Mouse (Mus musculus) ovary, postnatal 14 days (tissue): Measurements from ENCODE around the gene Utrn.

Source experiments
- DNase-seq: peaks from one replicate; pipeline ENCODE4 v3.0.0; 2022; ENCODE audit warnings: low spot score

Gene Utrn

GRCm38 (mm10) chr10:12587318-12587717, 281.8 kb downstream of the Utrn start:
- DNase-seq = no peak

GRCm38 (mm10) chr10:12586825-12587224, 282.3 kb downstream of the Utrn start:
- DNase-seq = no peak

DNA sequence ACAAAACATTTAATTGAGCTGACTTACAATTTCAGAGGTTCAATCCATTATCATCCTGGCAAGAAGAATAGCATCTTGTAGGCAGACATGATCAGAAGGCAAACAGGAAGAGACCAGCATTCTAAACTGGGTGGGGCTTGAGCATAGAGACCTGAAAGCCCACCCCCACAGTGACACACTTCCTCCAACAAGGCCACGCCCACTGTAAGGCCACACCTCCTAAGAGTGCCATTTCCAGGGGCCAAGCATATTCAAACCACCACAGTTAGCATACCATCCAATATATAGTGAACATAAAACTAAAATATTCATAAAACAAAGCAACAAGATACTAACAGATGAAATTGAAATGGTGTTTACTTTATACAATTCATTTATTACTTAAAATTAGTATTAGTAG, 283.0 kb downstream of the Utrn start:
- no peak for DNase-seq

DNA sequence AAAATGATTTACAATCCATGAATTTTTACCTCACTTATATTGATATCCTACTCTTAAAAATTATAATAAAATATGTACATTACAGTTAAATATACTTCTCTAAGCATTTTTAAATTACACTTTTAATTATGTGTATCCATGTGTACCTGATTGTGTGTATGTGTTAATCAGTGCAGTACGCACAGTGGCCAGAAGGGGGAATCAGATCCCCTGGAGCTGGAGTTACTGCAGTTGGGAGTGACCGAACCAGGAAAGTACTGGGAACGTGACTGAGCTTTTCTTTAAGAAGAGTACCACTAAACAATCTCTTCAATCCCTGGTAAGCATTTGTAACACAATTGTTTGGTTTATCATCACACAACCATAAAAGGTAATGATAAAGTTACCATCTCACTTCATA, 285.7 kb downstream of the Utrn start:
- DNase-seq = no peak

DNA sequence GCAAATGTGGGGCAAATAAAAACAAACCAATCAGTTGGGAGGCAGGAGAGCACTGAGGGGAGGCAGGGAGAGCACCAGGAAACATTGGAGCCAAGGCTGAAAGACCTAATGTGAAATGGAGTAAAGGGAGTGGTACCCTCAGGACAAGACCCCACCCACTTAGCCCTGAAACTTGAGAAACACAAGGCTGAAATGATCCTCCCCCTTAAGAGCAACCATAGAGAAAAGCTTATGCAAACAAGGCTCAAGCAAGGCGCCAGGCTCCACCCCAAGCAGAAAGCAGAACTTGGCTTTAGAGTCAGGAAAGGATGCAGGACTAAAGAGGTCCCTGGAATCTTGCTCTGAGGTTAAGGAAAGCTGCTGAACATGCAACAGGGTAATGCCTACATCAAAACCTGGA, 290.1 kb downstream of the Utrn start:
- DNase-seq = no peak

GRCm38 (mm10) chr10:12575849-12576435, 293.2 kb downstream of the Utrn start:
- DNase-seq = no peak

- no peak for DNase-seq
Measured at GRCm38 (mm10) chr10:12574760-12575159, 294.4 kb downstream of the Utrn start.

DNA sequence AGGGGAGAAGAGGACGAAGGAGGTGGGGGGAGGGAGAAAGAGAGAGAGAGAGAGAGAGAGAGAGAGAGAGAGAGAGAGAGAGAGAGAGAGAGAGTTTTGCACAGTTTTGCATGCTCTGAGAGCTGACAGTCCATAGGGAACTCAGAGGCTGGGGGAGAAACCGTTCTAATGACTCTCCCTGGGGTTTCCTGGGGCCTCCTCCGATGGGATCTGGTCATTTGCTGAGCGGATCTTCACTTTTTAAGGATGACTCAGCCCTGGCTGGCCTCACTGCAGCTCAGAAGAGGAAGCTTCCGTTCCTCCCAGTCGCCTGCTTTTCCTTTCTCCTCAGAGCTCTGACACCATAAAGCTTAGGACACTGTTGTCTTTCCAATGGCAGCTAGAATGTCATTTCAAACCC, 295.6 kb downstream of the Utrn start:
- DNase-seq = no peak

GRCm38 (mm10) chr10:12572759-12573158, 296.4 kb downstream of the Utrn start:
- DNase-seq = no peak

GRCm38 (mm10) chr10:12564425-12564824, 304.7 kb downstream of the Utrn start:
- no peak for DNase-seq

- DNase-seq = no peak
Measured at GRCm38 (mm10) chr10:12558810-12559209, 310.4 kb downstream of the Utrn start.

- DNase-seq = no peak
Measured at GRCm38 (mm10) chr10:12554090-12554718, 315.0 kb downstream of the Utrn start.

- DNase-seq = no peak
Measured at GRCm38 (mm10) chr10:12552890-12553278, 316.3 kb downstream of the Utrn start.

- DNase-seq = no peak
Measured at GRCm38 (mm10) chr10:12552196-12552889, 316.8 kb downstream of the Utrn start.

DNA sequence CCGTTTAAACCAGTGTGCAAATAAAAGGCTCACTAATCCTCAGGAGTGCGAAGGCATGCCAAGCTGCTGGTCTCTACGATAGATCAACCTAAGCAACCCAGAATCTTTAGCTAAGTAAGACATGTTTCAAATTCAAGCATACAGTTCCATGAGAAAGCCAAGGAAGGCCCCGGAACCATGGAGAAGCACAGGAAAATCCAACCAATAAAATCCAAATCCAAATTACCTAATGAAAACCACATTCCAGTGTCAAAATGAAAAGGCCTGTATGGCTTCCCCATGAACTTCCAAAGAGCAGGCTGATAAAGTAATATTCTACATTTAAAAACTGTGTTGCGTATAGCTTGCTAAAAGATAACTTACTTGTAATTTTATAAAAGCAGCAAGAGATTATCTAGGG, 317.4 kb downstream of the Utrn start:
- no peak for DNase-seq

- DNase-seq = no peak
Measured at GRCm38 (mm10) chr10:12549945-12550540, 319.1 kb downstream of the Utrn start.

- no peak for DNase-seq
Measured at GRCm38 (mm10) chr10:12549261-12549660, 319.9 kb downstream of the Utrn start.

GRCm38 (mm10) chr10:12548616-12549084, 320.5 kb downstream of the Utrn start:
- peak; percentile 10 for DNase-seq

DNA sequence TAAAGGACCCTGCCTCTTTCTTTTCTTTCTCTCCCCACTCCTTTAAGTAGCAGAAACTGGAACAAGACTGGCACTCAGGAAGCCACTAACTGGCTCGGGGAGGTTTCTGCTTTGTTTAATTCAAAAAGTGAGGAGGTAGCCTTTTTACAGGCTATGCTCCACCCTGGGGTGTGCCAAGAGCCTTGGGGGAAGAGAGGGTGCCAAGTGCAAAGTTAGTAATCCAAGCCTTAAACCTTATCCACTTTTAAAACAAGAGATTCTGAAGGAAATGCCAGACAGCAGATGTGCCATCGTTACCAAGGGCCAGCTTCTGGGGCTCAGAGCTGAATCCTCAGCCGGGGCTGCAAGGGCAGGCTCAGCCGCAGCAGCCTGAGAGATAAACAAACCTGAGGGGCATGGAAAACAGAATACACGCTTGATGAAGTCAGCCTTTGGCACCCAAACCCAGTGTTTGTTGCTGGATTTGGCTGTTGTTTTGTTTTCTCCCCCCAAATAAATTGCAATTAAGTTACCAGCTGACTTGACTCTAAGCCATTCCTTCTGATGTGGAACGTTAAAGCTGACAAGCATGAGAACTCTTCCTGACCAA, 322.0 kb downstream of the Utrn start:
- peak; percentile 9 for DNase-seq

DNA sequence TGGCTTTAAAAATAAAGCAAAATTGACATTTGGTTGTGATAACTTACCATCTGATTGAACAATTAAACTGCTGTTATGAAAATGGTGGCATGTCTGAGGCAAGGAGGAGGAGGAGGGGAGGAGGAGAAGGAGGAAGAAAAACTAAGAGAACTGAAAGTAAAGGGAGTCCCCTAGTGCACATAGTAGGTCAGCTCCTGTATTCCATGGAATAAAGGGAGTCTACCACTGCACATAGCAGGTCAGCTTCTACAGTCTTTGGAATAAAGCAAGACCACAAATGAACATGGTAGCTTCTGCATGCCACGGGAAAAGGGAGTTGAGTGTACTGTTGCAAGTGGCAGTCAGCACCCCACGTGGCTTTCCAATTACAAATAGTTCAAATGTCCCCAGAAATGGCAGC, 323.7 kb downstream of the Utrn start:
- no peak for DNase-seq

DNA sequence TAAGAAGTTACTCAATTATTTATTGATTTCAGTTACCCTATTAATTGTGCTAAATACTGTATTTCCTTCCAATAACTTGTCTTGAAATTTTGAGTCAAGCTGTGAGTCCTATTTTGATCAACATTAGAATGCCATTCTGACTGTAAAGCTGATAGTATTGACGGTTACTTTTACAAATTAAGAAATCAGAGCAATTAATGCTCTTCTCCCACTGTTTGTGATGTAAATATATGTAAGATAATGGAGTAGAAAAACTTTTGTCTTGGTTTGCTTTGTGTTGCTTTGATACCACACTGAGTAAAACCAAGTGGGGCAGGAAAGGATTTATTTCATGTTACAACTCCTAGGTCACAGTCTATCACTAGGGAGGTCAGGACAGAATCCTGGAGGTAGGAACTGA, 327.4 kb downstream of the Utrn start:
- no peak for DNase-seq

- no peak for DNase-seq
Measured at GRCm38 (mm10) chr10:12535272-12535671, 333.9 kb downstream of the Utrn start.

DNA sequence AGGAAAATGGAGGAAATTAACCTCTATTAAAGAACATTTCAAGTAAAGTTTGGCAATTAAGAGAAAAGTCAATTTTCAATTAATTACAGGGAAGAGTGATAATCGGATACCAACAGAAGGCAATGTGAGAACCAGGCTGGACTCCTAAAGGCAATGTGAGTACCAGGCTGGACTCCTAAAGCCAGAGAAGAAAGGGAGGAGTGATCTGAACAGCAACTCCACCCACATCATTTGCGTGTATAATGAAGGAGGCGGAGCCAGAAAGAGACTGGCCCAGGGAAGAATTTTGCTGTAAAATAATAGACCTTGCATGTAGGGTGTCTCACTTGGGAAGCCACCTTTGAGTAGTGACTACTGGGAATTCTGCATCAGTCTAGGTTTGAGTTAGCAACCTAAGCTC, 334.4 kb downstream of the Utrn start:
- no peak for DNase-seq
